Mouse (Mus musculus) forebrain, embryonic 15.5 days (tissue): ENCODE measurements at regions not wholly inside any gene's neighbourhood (a gene's known extent, or its start where the extent isn't known, plus 50 kb on each side); places are given as distances from the start of the nearest gene placed in this dataset.

Experiments used
- ATAC-seq: fragments of 200-750 bp; cut with Nextera tagmentation; replicated peaks from 2 replicates; pipeline ENCODE4 v1.8.0; 2017; ENCODE audit warnings: mild to moderate bottlenecking, moderate TSS enrichment, moderate library complexity
- H3K27ac ChIP-seq: fragments of 300-500 bp; sonication (generic); replicated peaks from 2 replicates; pipeline ENCODE4 v1.5.1; 2015; ENCODE audit warnings: mild to moderate bottlenecking, inconsistent platforms
- H3K27me3 ChIP-seq: fragments of 300-500 bp; sonication (generic); 2 replicates; pipeline ENCODE4 v1.6.1; 2015; ENCODE audit warnings: inconsistent platforms
- H3K36me3 ChIP-seq: fragments of 300-500 bp; sonication (generic); 2 replicates; pipeline ENCODE4 v1.6.1; 2015; ENCODE audit warnings: mild to moderate bottlenecking, inconsistent platforms
- H3K4me1 ChIP-seq: fragments of 300-500 bp; sonication (generic); 2 replicates; pipeline ENCODE4 v1.6.1; 2015; ENCODE audit warnings: inconsistent platforms
- H3K4me2 ChIP-seq: fragments of 300-500 bp; sonication (generic); replicated peaks from 2 replicates; pipeline ENCODE4 v1.6.1; 2015; ENCODE audit warnings: mild to moderate bottlenecking, inconsistent platforms
- H3K4me3 ChIP-seq: fragments of 300-500 bp; sonication (generic); 2 replicates; pipeline ENCODE4 v1.5.1; 2015; ENCODE audit warnings: mild to moderate bottlenecking, inconsistent platforms
- H3K9ac ChIP-seq: fragments of 300-500 bp; sonication (generic); replicated peaks from 2 replicates; pipeline ENCODE4 v1.6.1; 2015; ENCODE audit warnings: mild to moderate bottlenecking, inconsistent platforms
- H3K9me3 ChIP-seq: fragments of 300-500 bp; sonication (generic); 2 replicates; pipeline ENCODE4 v1.6.1; 2016; ENCODE audit warnings: inconsistent platforms
- WGBS: fragments of 180-500 bp; shearing (Covaris S2); methylation state at CpG from one replicate; pipeline ENCODE4 v1.1.7; 2015; ENCODE audit warnings: mixed read lengths; 5-methylcytosine and 5-hydroxymethylcytosine counted together

DNA sequence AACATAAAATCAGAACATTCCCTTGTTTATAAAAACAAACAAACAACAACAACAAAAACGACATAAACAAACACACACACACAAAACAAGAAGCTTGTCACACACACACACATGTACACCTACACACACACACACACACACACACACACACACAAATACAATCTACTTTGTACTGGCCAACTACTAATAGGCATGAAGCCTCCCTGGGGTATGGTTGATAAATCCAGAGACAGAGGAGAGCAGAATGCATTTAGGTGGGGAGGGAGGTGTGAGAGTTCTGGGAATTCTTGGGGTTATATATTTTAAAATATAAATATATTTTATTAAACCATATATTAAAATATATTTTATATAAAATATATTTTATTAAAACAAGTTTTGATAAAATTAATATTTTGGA lies 371.6 kb upstream of the Pcdh20 start:
- WGBS, result 64% methylated on average over 1 of the region's 1 CpGs
- H3K4me1 ChIP-seq, result no peaks in the 10 kb centered on the region
- H3K36me3 ChIP-seq, result no peaks in the 10 kb centered on the region
- H3K4me3 ChIP-seq, result no peak overlapping the region
- H3K9me3 ChIP-seq, result no peaks in the 10 kb centered on the region
- no peak overlapping the region for H3K27ac ChIP-seq
- H3K27me3 ChIP-seq, result no peaks in the 10 kb centered on the region
- ATAC-seq, result no peak
- H3K9ac ChIP-seq, result no peak overlapping the region
- no peak overlapping the region for H3K4me2 ChIP-seq

DNA sequence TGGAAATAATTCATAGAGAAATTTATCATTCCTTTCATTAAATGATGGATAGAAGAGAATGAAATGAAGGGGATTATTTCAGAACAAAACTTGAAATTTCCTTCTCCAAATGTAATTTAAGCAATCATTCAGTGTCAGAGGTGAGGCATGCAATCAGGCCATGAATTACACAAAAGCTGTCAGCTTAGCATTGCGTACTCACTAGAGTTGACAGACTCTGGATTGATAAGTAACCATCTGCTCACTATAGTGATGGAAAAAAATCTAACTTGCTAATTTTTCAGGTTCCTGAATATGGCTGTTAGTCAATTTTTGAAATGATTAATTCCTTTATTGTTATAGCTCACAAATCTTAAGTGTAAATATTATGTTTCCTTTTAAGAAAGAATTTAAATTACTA lies 334.5 kb upstream of the Pcdh20 start:
- 39% methylated on average over 1 of the region's 1 CpGs for WGBS
- H3K27me3 ChIP-seq, result no peaks in the 10 kb centered on the region
- H3K9ac ChIP-seq, result no peak overlapping the region
- no peaks in the 10 kb centered on the region for H3K36me3 ChIP-seq
- H3K9me3 ChIP-seq, result no peaks in the 10 kb centered on the region
- no peak overlapping the region for H3K27ac ChIP-seq
- ATAC-seq, result peak; percentile 82
- H3K4me2 ChIP-seq, result no peak overlapping the region
- H3K4me3 ChIP-seq, result no peak overlapping the region
- H3K4me1 ChIP-seq, result no peaks in the 10 kb centered on the region

DNA sequence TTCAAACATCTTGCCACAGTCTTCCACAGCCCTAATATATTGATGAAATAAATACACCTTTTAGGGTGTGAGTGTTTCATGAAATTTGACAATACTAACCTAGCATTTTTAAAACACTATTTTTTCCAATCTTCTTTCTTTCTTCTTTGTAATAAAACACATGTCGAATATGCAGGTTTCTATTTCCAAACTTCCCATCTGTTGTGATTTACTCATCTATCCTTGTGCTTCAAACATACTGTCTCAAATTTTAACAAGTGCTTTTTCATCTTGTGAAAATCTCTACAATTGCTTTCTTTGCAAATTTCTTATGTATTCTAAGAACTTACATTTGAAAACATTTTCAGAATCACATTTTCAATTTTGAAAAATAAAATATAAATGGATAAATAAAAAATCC lies 330.1 kb upstream of the Pcdh20 start:
- no peak overlapping the region for H3K9ac ChIP-seq
- H3K27ac ChIP-seq, result no peak overlapping the region
- ATAC-seq, result no peak
- H3K27me3 ChIP-seq, result no peaks in the 10 kb centered on the region
- WGBS, result 65% methylated on average over 1 of the region's 1 CpGs
- no peak overlapping the region for H3K4me3 ChIP-seq
- H3K4me1 ChIP-seq, result no peaks in the 10 kb centered on the region
- no peaks in the 10 kb centered on the region for H3K9me3 ChIP-seq
- no peaks in the 10 kb centered on the region for H3K36me3 ChIP-seq
- H3K4me2 ChIP-seq, result no peak overlapping the region

DNA sequence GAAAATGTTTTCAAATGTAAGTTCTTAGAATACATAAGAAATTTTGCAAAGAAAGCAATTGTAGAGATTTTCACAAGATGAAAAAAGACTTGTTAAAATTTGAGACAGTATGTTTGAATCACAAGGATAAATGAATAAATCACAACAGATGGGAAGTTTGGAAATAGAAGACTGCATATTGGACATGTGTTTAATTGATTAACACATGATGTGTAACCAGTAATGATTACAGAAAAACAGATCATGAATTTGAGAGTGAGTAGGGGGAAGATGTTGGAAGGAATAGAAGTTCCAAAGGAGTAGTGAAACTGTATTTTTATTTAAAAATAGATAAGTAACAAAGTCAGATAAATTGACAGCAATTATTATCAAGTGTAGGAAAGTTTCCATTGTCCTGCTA lies 329.3 kb upstream of the Pcdh20 start:
- no peak overlapping the region for H3K9ac ChIP-seq
- H3K4me3 ChIP-seq, result no peak overlapping the region
- peak; percentile 63 for ATAC-seq
- H3K4me2 ChIP-seq, result no peak overlapping the region
- no peaks in the 10 kb centered on the region for H3K4me1 ChIP-seq
- H3K27me3 ChIP-seq, result no peaks in the 10 kb centered on the region
- H3K27ac ChIP-seq, result no peak overlapping the region
- no peaks in the 10 kb centered on the region for H3K9me3 ChIP-seq
- no peaks in the 10 kb centered on the region for H3K36me3 ChIP-seq
